ENCODE assay signal across 8 mouse cellular contexts in the genomic region with DNA sequence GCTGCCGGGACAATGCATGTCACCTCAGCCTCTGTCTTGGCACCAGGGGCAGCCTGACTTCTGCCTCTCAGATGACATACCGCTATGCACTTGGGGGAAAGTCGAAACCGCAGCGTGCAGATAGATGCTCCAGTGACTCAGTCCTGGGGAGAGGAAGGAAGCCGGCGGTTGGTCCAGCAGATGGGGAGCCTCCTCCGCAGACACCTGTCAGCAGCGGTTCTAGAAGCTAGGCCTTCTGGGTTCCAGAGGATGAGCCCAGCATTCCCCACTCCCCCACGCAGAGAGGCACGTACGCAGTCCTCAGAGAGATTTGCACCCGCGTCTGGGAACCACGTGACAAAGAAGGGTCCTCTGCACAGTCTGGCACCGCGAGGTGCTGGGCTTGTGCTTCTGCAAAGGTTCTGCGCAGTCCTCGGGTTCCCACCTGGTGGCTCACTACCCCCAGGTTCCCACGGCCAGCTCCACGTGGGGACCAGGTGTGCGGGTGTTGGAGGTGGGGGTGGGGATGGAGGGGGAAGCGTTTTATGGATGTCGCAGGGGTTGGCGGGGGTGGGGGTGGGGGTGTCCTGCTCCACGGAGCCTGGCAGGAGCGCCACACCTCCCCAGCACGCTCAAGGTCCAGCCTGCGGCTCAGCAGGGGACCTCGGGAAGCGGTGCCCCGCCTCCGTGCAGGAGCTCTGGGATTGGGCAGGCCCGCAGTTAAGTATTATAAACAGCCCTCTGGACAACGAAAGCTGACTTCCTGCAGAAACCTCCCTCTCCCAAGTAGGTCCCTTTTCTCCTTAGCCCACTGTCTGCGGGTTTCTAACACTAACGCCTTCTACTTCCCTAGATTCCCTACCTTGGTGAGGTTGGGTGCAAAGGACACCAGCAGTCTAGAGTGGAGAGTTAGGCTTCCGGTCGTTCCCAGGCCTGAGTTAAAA. TPM values are rescaled to one million over a fixed set of nuclear protein-coding genes. Genes with fewer than 3 reads are reported as not detected.
DNase-seq lines count a peak whose midpoint lies in the region; TF ChIP-seq lines count a peak whose summit lies in the region.

No protein-coding gene starts in this region.

- H3K4me3 ChIP-seq in cerebellum, adult 2 months (replicated peaks; ENCODE audit: insufficient read depth, low read depth, low read length), result peak overlapping the region; percentile 56

- no peak for TF ChIP-seq POLR2A in cerebellum, adult 2 months (IDR thresholded peaks at IDR 0.05; ENCODE audit: borderline replicate concordance, insufficient read depth, low read length)

- H3K4me1 ChIP-seq in cerebellum, adult 2 months (ENCODE audit: control insufficient read depth, insufficient read depth, low read length), result peaks cover 4% of the 10 kb centered on the region; the same call in 1 of the 2 replicates

- WGBS in cerebellum, adult 2 months, result 3% methylated on average over 39 of the region's 39 CpGs

- TF ChIP-seq CTCF in cerebellum, adult 2 months (IDR thresholded peaks at IDR 0.05; ENCODE audit: borderline replicate concordance, insufficient read depth, low read depth, low read length), result no peak

- H3K27me3 ChIP-seq in cerebellum, adult 2 months (ENCODE audit: control insufficient read depth, insufficient read depth, low read length), result no peaks in the 10 kb centered on the region

- DNase-seq in R1 (ENCODE audit: low read depth, low spot score), result peak; percentile 70
- DNase-seq in cerebellum, adult 2 months, result peak; percentile 68 to 72
- DNase-seq in frontal cortex, adult 2 months (ENCODE audit: extremely low spot score in 1 of 2, low spot score in 1 of 2), result peak; percentile 82 to 90
- peak; percentile 89 for DNase-seq in induced T-regulatory cell, adult 2 months (ENCODE audit: low read depth)
- DNase-seq in left cerebral cortex, adult 18-20 months (ENCODE audit: low spot score in 2 of 2), result peak; percentile 87 to 89
- DNase-seq in lung, postnatal 25 days (ENCODE audit: low spot score), result peak; percentile 57
- peak; percentile 68 to 80 for DNase-seq in right cerebral cortex, postnatal 10 days (ENCODE audit: low spot score in 2 of 2)
- no peak for DNase-seq in c-Kit-positive CD71-positive TER-119-positive erythroid progenitor cells, embryonic 14.5 days (ENCODE audit: low spot score)

- H3K27ac ChIP-seq in cerebellum, adult 2 months (ENCODE audit: insufficient read depth, low read length), result peak overlapping the region; percentile 57

RNA-seq across cellular contexts. Expression of a gene that starts 30.2 kb away (rescaled TPM):
- polyA plus RNA-seq in cerebellum, adult 2 months (2012; rRNA removed), result 41.0 and 41.7 TPM in 2 replicates
- 38.1 and 38.2 TPM in 2 replicates for polyA plus RNA-seq in frontal cortex, adult 2 months (2012; rRNA removed)
- total RNA-seq in left cerebral cortex, adult 18-20 months (2021), result 10 to 100 TPM; 75.2 to 78.2 TPM

RNA-seq across cellular contexts. Expression of a gene that starts 35.6 kb away (rescaled TPM):
- not detected in 2 replicates for polyA plus RNA-seq in cerebellum, adult 2 months (2012; rRNA removed)
- not detected in 2 replicates for polyA plus RNA-seq in frontal cortex, adult 2 months (2012; rRNA removed)
- 10 to 100 TPM; 31.6 to 40.1 TPM for total RNA-seq in left cerebral cortex, adult 18-20 months (2021)
